Mouse (Mus musculus): ENCODE data around the gene Rpp25l.

The Rpp25l gene

DNA sequence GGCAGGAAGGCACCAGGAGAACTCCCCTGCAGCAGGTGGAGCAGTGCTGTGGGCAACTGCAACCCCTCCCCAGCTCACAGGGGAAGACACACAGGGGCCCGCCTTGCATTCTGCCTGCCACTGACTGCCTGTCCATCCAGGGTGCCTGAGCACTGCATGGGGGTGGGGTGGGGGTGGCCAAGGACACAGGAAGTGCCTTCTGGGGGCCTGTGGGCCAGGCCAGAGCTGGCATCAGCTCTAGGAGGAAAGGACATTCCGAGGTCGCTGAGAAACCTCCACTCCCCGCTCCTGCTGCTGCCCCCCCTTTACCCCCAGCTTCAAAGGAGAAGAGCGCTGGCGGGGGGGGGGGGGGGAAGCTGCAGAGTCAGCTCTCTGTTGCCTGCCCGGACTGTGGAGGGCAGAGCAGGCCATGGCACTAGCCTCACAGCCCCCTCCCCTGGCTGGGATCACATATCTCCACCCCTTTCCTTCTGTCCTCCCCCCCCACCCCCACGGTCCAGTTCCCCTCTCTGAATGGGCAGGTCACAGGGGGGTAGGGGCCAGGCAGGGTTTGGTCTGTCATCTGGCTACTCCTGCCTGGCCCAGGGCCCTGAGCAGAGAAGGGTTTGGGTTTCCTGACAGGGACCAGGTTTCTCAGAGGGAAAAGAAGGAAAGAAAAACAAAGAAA is 48.2 kb downstream of the Rpp25l start:
- no peak for DNase-seq

DNA sequence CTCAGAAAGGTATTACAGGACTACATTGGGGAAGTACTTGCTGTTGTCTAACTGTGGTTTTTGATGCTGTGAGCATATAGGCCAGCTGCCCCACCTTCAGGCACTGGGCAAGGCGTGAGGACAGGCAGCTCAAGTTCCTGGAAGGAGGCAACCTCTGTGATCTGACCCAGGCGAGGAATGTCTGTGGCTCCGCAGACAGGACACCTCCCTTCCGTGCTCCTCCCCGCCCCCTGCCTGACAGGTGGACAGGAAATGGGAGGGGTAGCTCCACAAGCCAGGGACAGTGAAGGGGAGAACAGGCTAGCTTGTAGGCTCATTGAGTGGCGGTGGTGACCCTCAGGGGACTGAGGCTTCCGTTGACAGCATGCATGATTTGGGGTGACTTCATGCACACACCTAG is 48.8 kb downstream of the Rpp25l start:
- DNase-seq, result no peak

DNA sequence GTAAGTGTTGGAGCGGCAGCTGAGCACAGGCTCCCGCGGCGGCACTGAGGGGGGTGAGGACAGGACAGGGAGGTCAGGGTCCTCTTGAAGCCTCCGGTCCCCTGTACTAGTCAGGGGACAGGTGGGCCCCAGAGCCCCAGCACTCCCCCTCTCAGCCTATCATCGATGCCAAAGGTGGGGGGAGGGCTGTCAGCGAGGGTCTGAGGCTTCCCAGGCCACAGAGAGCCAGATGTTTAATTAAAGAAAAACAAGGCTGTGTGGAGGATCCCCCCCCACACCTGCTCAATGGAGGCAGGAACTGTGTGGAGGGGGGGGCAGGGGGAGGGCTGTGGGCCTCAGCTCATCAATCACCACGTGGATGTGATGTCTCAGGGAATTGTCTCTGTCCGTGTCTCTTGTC is 49.7 kb downstream of the Rpp25l start:
- DNase-seq, result no peak

DNA sequence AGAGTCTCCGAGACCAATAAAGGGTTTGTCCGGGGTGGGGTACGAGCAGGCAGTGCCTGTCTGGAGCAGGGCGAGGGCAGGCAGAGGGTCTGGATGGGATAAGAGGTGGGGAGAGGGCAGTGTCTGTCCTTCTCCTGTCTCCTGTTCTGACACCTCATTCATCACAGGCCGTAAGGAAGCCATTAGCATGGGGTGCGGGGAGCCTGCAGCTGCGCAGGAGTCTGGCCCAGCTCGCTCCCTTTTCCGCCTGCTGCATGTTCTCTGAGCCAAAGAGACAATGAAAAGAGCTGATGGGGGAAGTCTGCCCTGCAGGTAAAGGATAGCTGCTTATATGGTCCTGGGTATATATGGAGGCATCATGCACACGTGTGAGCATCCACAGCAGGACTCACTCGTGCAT is 50.6 kb downstream of the Rpp25l start:
- no peak for DNase-seq
